25 mouse cellular contexts compared by ENCODE assay signal in genomic region chr3:126916381-126916780, GRCm38 (mm10).
A peak's percentile ranks its signal among the peaks of the same experiment; 100 is the strongest.
DNase-seq lines count a peak whose midpoint lies in the region; ATAC-seq lines count a peak whose summit lies in the region.
"Had no signal": no experiment of that assay in that cellular context is flagged by ENCODE, and none has a peak within 500 bp of the region (broad histone marks: within the 10 kb centered on the region; RNA-seq: fewer than 3 reads in every experiment).

No protein-coding gene starts in this region.

- no peaks in the 10 kb centered on the region for H3K27me3 ChIP-seq in forebrain, embryonic 13.5 days
- H3K27me3 ChIP-seq in forebrain, embryonic 15.5 days = no peaks in the 10 kb centered on the region
- no peaks in the 10 kb centered on the region for H3K27me3 ChIP-seq in midbrain, embryonic 12.5 days
- H3K27me3 ChIP-seq in midbrain, embryonic 10.5 days (ENCODE audit: low read depth, poor library complexity, severe bottlenecking) = no peaks in the 10 kb centered on the region
- no peaks in the 10 kb centered on the region for H3K27me3 ChIP-seq in neural tube, embryonic 11.5 days (ENCODE audit: control insufficient read depth, insufficient read depth, low read length)
- H3K27me3 ChIP-seq: CH12.LX; forebrain, embryonic 12.5 days; heart, embryonic 13.5 days; hindbrain, embryonic 13.5 days; intestine, embryonic 15.5 days had no signal

- no peaks in the 10 kb centered on the region for H3K4me1 ChIP-seq in forebrain, embryonic 13.5 days
- H3K4me1 ChIP-seq in forebrain, embryonic 15.5 days = no peaks in the 10 kb centered on the region
- no peaks in the 10 kb centered on the region for H3K4me1 ChIP-seq in midbrain, embryonic 12.5 days
- H3K4me1 ChIP-seq in midbrain, embryonic 10.5 days = no peaks in the 10 kb centered on the region
- H3K4me1 ChIP-seq in neural tube, embryonic 11.5 days (ENCODE audit: control insufficient read depth, insufficient read depth, low read length) = no peaks in the 10 kb centered on the region
- H3K4me1 ChIP-seq: forebrain, embryonic 12.5 days; heart, embryonic 10.5 days; heart, embryonic 13.5 days; hindbrain, embryonic 13.5 days; intestine, embryonic 15.5 days had no signal

- H3K4me3 ChIP-seq in forebrain, embryonic 13.5 days = no peak overlapping the region
- H3K4me3 ChIP-seq in forebrain, embryonic 15.5 days = no peak overlapping the region
- H3K4me3 ChIP-seq in midbrain, embryonic 12.5 days = no peak overlapping the region
- H3K4me3 ChIP-seq in midbrain, embryonic 10.5 days = no peak overlapping the region
- H3K4me3 ChIP-seq in neural tube, embryonic 11.5 days (ENCODE audit: low read depth, low read length) = no peak overlapping the region
- H3K4me3 ChIP-seq: forebrain, embryonic 12.5 days; heart, adult 2 months; heart, embryonic 10.5 days; heart, embryonic 13.5 days; hindbrain, embryonic 13.5 days; intestine, embryonic 15.5 days had no signal

- no peaks in the 10 kb centered on the region for H3K9me3 ChIP-seq in forebrain, embryonic 13.5 days (replicated peaks)
- no peaks in the 10 kb centered on the region for H3K9me3 ChIP-seq in forebrain, embryonic 15.5 days
- no peaks in the 10 kb centered on the region for H3K9me3 ChIP-seq in midbrain, embryonic 12.5 days
- no peaks in the 10 kb centered on the region for H3K9me3 ChIP-seq in midbrain, embryonic 10.5 days (replicated peaks)
- H3K9me3 ChIP-seq in neural tube, embryonic 11.5 days (ENCODE audit: control insufficient read depth, low read length) = no peaks in the 10 kb centered on the region
- H3K9me3 ChIP-seq: forebrain, embryonic 12.5 days; heart, embryonic 10.5 days; heart, embryonic 13.5 days; hindbrain, embryonic 13.5 days; intestine, embryonic 15.5 days had no signal

- DNase-seq in midbrain, embryonic 10.5 days (ENCODE audit: low spot score) = no peak
- DNase-seq in neural tube, embryonic 11.5 days (ENCODE audit: low spot score) = no peak
- no peak for DNase-seq in neural tube, embryonic 10.5 days (ENCODE audit: extremely low spot score, low spot score)
- no peak for DNase-seq in layer of hippocampus, adult 18-20 months (ENCODE audit: low spot score in 2 of 2)
- DNase-seq: adrenal gland, postnatal 10 days; adrenal gland, postnatal 36 days; B cell, adult 2 months; cerebellum, adult 18-20 months; cerebellum, adult 9-10 months; cerebellum, postnatal 14 days; gastrocnemius, postnatal 10 days; gastrocnemius, postnatal 36 days; heart, adult 2 months; heart, postnatal 14 days; heart, postnatal 4 days had no signal

- H3K27ac ChIP-seq in forebrain, embryonic 13.5 days = no peak overlapping the region
- no peak overlapping the region for H3K27ac ChIP-seq in forebrain, embryonic 15.5 days (replicated peaks)
- H3K27ac ChIP-seq in midbrain, embryonic 12.5 days (replicated peaks) = no peak overlapping the region
- no peak overlapping the region for H3K27ac ChIP-seq in midbrain, embryonic 10.5 days (replicated peaks)
- no peak overlapping the region for H3K27ac ChIP-seq in neural tube, embryonic 11.5 days (ENCODE audit: low read depth, low read length)
- H3K27ac ChIP-seq: forebrain, embryonic 12.5 days; heart, adult 2 months; heart, embryonic 10.5 days; heart, embryonic 13.5 days; hindbrain, embryonic 13.5 days; intestine, embryonic 15.5 days had no signal

- no peak overlapping the region for H3K9ac ChIP-seq in forebrain, embryonic 13.5 days
- no peak overlapping the region for H3K9ac ChIP-seq in forebrain, embryonic 15.5 days (replicated peaks)
- no peak overlapping the region for H3K9ac ChIP-seq in midbrain, embryonic 12.5 days (replicated peaks)
- H3K9ac ChIP-seq in neural tube, embryonic 11.5 days (ENCODE audit: low read length) = no peak overlapping the region
- H3K9ac ChIP-seq: forebrain, embryonic 12.5 days; heart, embryonic 13.5 days; hindbrain, embryonic 13.5 days; intestine, embryonic 15.5 days had no signal

- H3K4me2 ChIP-seq in forebrain, embryonic 13.5 days = no peak overlapping the region
- H3K4me2 ChIP-seq in forebrain, embryonic 15.5 days (replicated peaks) = no peak overlapping the region
- no peak overlapping the region for H3K4me2 ChIP-seq in midbrain, embryonic 12.5 days (replicated peaks)
- no peak overlapping the region for H3K4me2 ChIP-seq in neural tube, embryonic 11.5 days (ENCODE audit: low read depth)
- H3K4me2 ChIP-seq: forebrain, embryonic 12.5 days; heart, embryonic 13.5 days; hindbrain, embryonic 13.5 days; intestine, embryonic 15.5 days had no signal

- no peaks in the 10 kb centered on the region for H3K36me3 ChIP-seq in forebrain, embryonic 13.5 days (ENCODE audit: poor library complexity, severe bottlenecking)
- 0 out of 2 replicates have a peak, but pooled peaks cover 3% of the 10 kb centered on the region for H3K36me3 ChIP-seq in forebrain, embryonic 15.5 days
- no peaks in the 10 kb centered on the region for H3K36me3 ChIP-seq in midbrain, embryonic 12.5 days
- no peaks in the 10 kb centered on the region for H3K36me3 ChIP-seq in midbrain, embryonic 10.5 days
- H3K36me3 ChIP-seq in neural tube, embryonic 11.5 days (ENCODE audit: control insufficient read depth, insufficient read depth, low read length) = no peaks in the 10 kb centered on the region
- H3K36me3 ChIP-seq: forebrain, embryonic 12.5 days; heart, embryonic 10.5 days; heart, embryonic 13.5 days; intestine, embryonic 15.5 days had no signal

- peak; percentile 52; the same call in 1 of the 2 replicates for ATAC-seq in forebrain, embryonic 13.5 days
- ATAC-seq in forebrain, embryonic 15.5 days (replicated peaks) = no peak; the same call in 1 of the 2 replicates
- peak; percentile 51; the same call in 1 of the 2 replicates for ATAC-seq in midbrain, embryonic 12.5 days (ENCODE audit: low FRiP score, low read depth)
- peak; percentile 46; the same call in 1 of the 2 replicates for ATAC-seq in neural tube, embryonic 11.5 days (ENCODE audit: insufficient read depth, low FRiP score, low TSS enrichment)
- ATAC-seq: hindbrain, embryonic 16.5 days; intestine, embryonic 15.5 days had no signal
